Mouse (Mus musculus) heart, postnatal 4 days (tissue): ENCODE measurements at regions not wholly inside any gene's neighbourhood (a gene's known extent, or its start where the extent isn't known, plus 50 kb on each side); places are given as distances from the start of the nearest gene placed in this dataset.
"Not testable (repeated sequence)": the region's sequence is repeated elsewhere in the genome, so short reads cannot be mapped to it uniquely, and the experiment has no call there.

Source experiments
- DNase-seq: peaks from one replicate; pipeline ENCODE4 v3.0.0; 2021

DNA sequence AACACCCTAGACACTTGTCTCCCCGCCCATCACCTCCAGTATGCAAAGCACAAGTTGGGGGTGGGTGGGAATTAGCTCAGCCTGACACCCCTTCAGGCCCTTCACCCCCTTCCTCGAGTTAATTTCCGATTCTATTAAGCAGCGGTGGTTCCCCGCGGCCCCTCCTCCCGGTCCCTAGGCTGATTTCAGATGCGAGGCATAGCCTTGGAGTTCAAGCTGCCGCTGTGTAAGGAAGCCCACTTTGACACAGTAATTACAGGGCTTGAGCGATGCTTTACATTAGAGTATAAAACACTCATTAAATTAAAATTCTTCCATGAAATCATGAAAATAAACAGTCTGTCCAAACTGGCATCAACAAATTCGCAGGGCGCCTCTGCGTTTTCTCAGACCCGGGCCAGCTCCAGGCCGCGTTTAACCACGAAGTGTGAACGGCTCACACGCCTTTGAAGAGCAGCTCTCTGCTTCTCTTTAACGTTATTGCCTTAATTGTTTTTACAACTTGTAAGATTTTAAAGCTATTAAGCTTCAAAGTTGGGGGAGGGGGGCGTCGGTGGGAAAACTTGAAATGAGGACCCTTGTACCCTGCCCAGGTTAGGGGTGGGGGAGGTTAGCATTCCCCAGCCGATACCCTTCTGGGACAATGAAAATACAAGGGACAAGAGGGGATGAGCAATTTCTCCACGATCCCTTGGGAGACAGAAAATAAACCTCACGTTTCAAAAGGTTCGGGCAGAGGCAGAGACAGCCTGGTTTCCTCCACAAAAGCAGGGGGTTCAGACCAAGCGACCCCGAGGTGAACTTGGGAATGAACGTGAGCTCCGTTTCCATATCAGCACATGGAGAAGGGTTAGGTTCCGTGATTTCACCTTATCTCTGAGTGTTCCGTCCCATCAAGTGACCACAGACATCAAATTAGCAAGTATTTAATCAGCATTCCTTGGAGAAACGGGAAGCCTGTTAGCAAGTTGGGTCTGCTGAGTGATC lies 114.4 kb downstream of the Dicer1 start:
- DNase-seq = no peak

DNA sequence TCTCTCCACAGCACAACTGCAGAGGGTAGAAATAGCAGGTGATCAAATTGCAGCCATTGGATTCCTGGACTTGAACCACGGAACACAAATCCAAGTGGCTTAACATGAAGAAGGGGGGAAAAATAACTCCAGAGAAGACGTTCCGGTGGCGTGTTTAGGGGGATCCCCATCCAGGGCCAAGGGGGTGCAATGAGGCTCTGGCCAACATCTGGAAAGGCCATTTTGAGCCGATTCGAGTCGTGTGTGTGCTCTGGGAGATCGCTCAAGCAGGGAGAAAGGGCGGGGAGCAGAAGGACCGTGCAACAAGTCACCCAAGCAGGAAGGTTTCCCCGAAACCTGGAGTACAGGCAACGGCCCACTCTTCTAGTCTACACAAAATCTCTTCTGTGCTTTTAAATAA lies 115.3 kb downstream of the Dicer1 start:
- no peak for DNase-seq

DNA sequence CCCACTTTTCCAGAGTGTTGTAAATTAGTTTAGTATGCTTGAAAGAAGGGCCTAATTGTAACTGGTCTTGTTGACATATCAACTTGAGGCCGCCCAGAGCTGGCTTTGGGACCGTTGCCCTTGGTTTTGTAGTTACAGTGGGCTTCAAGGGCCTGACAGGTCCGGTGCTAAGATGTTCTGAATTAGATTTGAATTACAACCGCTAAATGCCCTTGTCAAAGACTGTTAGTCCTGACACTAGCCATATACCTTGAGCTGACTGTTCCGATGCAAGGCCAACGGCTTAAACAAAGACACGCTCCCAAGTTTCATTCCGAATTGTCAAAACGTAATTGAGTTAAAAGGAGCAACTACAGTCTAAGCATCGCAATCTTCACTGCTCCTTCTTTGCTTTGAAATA lies 116.9 kb downstream of the Dicer1 start:
- no peak for DNase-seq

GRCm38 (mm10) chr12:104630590-104630989 lies 121.2 kb downstream of the Dicer1 start:
- no peak for DNase-seq

DNA sequence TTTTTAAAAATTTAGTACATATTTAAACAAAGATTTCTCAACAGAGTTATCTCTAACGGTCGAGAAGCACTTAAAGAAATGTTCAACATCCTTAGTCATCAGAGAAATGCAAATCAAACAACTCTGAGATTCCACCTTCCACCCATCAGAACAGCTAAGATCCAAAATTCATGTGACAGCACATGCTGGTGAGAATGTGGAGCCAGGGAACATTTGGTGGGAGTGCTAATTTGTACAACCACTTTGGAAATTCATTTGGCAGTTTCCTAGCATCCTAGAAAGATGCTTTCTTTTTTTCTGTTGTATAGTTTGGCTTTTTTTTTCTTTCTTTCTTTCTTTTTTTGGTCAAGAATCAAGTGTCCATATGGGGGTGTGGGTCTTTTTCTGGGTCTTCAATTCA lies 122.3 kb downstream of the Dicer1 start:
- no peak for DNase-seq

GRCm38 (mm10) chr12:104626054-104626453 lies 125.7 kb downstream of the Dicer1 start:
- no peak for DNase-seq

- no peak for DNase-seq
Observed at GRCm38 (mm10) chr12:104623896-104624685, 127.7 kb downstream of the Dicer1 start.

GRCm38 (mm10) chr12:104617111-104617725 lies 134.5 kb downstream of the Dicer1 start:
- DNase-seq = peak; percentile 43

- peak; percentile 46 for DNase-seq
Observed at GRCm38 (mm10) chr12:104614240-104614639, 137.5 kb downstream of the Dicer1 start.

DNA sequence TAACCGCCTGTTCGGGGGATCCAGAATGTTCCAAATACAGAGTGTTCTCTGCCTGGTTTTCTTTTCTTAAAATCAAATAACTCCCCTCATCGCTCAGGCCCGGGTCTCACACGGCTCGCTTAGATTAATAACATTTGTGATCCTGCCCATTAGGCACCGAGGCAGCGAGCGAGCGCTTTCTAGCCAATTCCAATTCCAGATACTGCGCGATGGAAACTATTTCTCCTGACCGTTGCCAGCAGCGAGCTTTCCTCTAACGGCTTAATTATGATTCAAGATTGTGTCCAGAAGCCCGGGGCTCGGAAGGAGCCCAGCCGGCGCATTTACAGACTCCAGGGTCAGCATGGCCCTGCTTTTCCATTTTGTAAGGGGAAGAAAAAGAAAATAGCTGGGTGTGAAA lies 136.6 kb upstream of the Gsc start:
- no peak for DNase-seq

GRCm38 (mm10) chr12:104608956-104609355 lies 135.8 kb upstream of the Gsc start:
- not testable (repeated sequence) for DNase-seq

DNA sequence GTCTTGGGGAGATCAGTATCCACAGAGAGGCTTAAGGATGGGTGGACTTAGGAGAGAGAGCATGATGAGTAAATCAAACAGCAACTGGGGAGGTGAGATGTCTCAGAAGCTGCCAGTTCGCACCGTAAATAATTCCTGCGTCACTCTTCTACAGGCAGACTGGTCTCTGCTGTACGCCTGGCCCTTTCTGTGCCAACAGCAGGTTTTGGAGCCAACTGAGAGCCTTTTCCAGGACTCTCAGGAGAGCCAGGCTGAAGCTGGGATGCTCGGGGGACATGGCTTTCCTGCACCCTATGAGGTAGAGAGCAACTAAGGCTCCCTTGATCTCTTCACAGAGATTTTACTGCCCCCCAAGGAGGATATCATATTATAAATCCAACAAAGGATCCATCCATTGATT lies 134.3 kb upstream of the Gsc start:
- no peak for DNase-seq

- DNase-seq = peak; percentile 57
Observed at GRCm38 (mm10) chr12:104605535-104606399, 132.6 kb upstream of the Gsc start.

DNA sequence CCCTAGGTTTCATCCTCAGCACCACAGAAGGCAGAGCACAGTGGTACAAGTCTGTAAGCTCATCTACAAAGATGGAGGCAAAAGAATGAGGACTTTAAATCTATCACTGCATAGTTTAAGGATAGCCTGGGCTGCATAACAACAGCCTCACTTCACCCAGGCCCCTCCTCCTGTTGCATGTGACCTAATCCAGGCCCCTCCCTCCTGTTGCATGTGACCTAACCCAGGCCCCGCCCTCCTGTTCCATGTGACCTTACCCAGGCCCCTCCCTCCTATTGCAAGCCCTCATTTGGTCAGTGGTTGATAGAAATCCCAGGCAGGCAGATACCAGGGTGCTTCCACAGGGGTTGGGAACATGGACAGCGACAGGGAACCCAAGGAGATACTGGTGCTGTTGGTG lies 124.9 kb upstream of the Gsc start:
- DNase-seq = no peak

DNA sequence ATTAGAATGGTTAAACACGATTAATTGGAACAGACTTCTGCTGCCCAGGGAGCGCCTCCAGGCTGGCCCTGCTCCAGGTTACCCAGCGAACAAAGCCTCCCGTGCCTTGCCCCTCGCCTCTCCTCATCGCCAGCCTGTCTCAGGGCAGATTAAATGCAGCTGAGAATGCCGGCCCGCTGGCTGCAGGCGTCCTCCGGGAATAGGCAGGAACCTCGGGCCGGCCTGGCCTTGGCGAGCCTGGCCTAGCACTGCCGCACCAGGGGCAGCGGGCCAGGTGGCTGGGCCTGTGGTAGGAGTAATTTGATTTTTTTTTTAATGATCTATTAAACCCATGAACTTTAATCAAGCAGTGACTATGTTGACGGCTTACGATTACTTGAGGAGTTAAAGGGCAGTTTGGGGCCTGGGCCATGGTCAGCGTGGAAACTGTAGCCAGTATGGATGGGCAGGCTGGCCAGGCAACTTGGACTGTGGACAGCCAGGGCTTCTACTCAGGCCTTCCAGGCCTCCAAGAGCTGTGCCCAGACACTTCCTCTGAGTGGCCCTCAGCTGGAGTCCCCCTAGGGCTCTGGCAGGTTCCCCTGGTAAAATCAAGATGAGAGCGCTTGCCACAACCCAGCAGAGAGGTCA lies 120.5 kb upstream of the Gsc start:
- peak; percentile 39 for DNase-seq

DNA sequence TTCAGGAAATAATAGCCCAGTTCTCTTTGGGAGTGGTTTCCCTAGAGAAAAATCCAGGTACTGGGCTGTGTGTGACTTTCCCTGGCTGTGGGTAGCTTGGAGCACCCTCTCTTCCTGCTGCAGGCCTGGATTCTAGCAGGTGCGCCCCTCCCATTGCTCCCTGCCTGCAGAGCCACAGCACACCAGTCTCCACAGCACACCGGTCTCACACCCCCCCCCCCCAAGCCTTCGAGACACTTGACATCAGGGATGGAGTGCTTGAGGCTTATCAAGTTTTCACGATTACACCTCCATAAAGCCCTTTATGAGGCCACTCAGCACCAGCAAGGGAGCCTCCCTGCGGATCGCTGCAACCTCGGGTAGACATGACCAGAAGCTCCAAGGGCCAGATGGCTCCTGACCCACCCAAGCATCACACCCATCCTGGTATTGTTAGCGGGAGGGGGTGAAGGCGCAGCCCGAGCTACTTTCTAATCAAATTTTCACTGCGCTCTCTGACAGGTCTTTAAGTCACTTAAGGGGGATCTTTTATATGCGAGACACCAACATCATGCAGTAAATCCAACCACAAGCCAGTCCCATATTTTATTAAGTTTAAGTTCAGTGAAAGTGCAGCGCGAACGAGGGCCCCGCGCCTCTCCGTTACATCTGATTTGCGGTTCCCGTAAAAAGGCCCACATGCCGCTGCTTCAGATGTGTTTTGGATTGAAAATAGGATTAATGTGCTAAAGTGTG lies 119.8 kb upstream of the Gsc start:
- DNase-seq = no peak

DNA sequence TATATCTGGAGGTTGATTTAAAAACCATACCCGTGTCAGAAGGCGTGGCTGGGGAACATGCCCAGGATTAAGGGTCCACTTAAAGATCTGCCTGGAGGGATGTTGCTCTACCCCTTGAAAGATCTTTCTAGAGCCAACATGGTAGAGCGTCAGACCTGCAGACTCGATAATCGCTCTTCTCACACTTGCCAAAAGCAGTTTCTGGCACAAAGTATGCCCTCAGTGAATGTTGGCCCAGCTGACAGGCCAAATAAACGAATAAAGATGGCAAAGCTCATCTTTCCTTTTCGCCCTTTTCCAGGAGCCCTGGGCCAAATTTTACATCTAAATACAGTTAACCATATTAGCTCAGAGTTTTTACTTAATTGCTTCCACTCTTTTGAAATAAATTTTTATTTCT lies 118.4 kb upstream of the Gsc start:
- no peak for DNase-seq

GRCm38 (mm10) chr12:104590291-104590690 lies 117.2 kb upstream of the Gsc start:
- DNase-seq = no peak

DNA sequence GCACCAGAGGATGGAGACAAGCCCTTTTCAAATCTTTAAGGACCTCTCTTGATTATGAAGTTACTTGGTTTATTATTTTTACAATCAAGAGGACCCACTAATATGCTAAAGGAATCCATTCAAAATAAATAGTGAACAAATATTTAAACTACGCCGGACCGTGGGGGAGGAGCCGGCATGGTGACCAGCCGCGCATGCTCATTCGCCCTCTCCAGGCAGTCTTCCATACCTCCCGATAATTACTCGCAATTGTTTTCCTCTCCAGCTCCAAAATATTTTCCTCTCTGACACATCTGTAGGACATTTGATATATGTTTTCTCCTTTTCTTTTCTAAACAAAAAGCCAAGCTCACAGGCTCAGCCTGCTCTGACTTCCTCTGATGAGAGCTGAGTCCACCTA lies 111.3 kb upstream of the Gsc start:
- DNase-seq = no peak

DNA sequence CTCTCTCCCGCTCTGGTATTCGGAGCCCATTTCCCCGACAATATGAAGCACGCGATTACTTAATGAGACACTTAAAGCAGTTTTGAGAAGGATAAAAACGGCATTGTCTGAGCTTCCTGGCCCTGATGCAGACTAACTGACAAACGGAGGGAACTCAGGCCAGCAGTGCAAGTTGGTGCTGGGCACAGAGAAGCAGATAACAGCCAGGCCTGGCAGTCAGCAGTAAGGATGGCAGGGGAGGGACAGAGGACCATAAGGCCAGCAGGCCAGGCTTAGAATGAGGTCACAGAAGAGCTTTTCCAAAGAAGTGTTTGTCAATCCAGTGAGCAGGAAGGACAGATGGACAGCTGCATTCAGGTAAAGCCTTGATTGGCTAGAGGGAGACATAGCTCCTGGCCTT lies 107.7 kb upstream of the Gsc start:
- no peak for DNase-seq

DNA sequence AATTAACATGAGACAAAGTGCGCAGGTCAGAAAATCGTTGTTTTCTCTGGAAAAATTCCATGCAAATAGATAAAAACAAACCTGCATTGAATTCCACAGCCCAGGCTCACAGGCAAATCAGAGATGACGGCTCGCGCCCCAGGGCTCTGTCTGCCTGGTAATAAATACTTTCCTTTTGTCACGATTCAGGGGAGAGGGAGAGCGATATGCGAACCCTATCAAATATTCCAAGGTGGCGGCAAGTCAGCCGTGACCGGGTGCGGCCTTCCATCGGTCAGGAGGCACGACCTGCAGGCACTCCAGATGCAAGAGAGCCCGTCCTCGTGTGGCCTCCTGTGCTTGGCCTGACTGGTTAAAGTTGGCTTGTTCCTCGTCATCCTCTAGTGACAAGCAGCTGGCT lies 94.5 kb upstream of the Gsc start:
- no peak for DNase-seq
